Mouse (Mus musculus) granulocyte monocyte progenitor cell, adult 5-6 weeks (primary cell): Measurements from ENCODE around the gene Aaed1. TPM values are rescaled to one million over a fixed set of nuclear protein-coding genes. Genes with fewer than 3 reads are reported as not detected.

ENCODE experiments used
- ATAC-seq: replicated peaks from 2 replicates; pipeline ENCODE4 v1.8.0; 2016; ENCODE audit warnings: mild to moderate bottlenecking, moderate TSS enrichment, inconsistent platforms; ENCODE audit not compliant: poor library complexity, severe bottlenecking
- total RNA-seq, 2 experiments: library from RNA; stranded (forward) in 1 of 2; stranded (reverse) in 1 of 2; fragments of 200-712, 200-1000 nt in 1 of 2; fragments of >200 nt in 1 of 2; fragmentation: Nextera tagmentation in 1 of 2; gene quantifications; 2 replicates each; pipeline ENCODE4 v1.2.3; 2014 to 2017

Gene Aaed1
- total RNA-seq, 2 experiments from 2014 or later, result 19.1 to 37.4 TPM

DNA sequence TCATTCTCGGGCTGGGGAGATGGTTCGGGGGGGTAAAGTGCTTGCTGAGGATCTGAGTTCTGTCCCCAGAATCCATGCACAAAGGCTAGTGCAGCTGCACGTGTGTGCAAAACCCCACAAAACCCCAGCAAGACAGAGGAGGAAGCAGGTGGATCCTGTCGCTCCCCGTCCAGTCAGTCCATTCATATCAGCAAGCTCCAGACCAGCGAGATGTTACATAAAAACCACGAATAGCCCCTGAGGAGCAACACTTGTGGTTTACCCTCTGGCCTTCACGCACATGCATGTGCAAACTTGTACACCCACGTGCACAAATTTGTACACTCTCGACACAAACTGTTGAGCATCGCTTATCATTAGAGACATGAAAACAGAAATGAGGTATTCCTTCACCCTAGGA, 2.7 kb downstream of the Aaed1 start:
- ATAC-seq, result peak; percentile 49

DNA sequence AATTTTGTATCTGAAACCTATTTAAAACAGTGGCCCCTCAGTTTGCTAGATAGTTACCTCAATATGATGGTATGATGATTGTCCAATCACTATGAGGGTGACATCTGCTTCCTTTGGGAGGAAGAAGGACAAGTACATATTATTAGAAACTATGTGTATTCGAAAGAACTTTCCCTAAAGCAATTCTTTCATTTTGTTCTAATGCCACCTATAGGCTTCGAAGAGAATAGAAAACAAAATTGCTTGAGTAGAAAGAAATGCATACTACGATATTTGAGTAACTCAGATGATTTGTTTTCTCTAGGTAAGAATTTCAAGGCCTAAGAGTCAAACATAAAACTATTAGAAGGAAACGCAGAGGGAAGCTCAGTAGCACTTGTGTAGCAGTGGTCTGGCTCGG, 3.5 kb downstream of the Aaed1 start:
- no peak for ATAC-seq

DNA sequence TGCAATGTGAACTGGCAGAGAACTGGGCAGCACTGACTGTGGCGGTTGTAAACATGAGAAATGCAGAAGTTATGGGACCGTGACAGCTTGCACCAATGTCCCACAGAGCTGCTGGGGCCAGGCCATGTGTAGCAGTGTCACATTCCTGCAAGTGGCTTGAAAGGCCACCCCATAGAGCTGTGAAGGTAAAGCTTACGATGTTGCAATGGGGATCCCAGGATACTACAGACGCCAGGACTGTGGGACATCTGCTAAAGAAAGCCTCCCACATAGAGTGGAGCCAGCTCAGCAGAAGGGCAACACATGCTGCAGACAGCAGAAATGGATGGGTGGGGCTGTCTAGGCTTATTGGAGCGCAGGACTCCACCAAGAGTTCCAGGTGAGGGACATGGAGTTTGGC, 5.0 kb downstream of the Aaed1 start:
- ATAC-seq, result peak; percentile 29

DNA sequence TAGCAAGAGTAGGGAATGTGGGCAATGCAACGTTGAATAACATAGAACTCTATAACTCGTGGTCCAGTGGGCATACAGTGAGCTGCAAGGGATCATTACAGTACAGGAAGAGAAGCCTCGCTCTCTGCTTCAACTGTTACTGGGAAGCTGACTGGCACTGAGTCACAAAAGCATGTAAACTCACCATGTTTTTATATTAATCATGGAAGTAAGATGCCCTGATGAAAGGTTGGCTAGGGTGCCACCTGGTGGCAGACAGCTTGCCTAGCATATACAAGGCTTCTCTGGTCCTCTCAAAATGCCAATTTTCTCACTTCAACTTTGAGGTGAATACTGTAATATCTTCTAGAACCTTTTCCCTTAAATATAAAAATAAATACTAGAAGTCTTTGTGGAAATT, 6.4 kb downstream of the Aaed1 start:
- ATAC-seq, result peak; percentile 39

DNA sequence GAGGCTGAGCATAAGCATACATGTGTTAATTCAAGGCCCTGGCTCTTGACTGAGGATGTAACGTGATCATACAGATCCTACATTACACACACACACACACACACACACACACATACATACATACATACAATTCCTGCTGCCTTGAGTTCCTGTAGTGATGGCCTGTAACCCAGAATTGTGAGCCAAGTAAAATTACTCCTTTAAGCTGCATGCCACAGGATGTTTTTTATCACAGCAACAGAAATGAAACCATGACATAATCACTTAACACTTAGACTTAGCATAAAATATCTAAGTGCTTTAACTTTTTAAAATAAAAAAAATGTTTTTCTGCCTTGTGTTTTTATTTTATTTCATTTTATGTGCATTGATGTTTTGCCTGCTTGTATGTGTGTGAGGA, 13.4 kb downstream of the Aaed1 start:
- no peak for ATAC-seq

DNA sequence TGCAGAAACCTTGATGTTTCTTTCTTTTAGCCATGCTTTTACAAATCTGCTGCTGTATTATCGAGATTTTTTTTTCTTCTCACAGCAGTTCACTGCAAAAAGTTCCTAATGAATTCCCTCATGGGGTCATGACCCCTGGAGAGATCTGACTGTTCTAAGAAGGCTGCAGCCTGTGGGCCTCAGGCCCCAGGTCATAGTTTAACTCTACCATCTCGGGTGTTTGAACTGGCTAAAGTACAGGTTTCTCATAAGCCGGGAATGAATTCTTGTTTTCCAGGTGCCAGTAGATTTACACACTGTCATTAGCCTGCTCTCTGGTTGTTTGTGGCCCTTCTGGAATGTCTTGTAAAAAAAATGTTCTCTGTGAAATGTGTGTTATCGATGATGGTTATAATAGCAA, 25.7 kb downstream of the Aaed1 start:
- no peak for ATAC-seq

DNA sequence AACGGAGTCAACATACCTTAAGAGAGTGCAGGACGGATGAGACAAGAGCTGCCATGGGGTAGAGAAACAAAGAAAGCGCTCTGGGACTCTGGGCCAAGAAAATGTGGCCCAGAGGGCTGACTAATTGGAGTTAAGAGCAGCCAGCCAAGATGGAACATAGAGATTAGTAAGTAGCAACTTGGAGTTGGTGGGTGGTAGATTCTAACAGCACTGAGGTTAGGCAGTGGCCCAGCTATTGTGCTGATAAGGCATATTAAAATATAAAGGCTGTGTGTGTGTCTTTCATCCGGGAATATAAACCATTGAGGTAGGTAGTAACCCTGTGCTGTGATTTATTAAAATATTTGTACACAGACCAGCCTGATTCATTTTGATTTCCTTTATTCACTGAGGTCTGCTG, 26.2 kb downstream of the Aaed1 start:
- ATAC-seq, result no peak

DNA sequence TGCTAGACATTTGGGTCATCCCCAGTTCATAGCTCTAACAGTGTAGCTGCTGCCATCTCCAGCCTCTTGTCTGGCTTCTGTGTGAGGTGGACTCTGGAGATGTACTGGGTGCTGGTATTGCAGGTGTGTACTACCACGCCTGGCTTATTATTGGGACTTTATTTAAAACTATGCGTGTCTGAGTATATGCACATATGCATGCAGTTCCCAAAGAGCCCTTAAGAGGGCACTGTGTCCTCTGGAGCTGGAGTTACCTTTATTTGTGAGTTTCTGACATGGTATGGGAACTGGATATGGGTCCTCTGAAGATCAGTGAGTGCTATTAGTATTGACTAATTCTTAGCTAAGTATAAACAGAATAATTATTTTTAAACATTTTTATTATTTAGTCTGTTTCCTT, 27.8 kb downstream of the Aaed1 start:
- peak; percentile 40; the same call in 1 of the 2 replicates for ATAC-seq

DNA sequence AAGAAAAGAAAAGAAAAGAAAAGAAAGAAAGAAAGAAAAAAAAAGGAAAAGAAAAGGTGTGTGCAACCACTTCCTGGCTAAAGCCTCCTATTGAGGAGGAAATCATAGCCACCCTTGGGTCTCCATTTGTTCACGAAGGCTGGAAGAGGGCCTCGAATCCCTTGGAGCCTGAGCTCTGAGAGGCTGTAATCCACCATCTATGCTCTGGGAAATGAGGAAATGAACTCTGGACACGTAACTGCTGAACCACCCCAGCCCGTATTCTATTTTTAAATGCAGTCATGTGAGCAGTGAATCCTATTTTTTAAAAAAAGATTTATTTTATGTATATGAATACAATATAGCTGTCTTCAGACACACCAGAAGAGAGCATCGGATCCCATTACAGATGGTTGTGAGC, 31.6 kb downstream of the Aaed1 start:
- ATAC-seq, result peak; percentile 86

DNA sequence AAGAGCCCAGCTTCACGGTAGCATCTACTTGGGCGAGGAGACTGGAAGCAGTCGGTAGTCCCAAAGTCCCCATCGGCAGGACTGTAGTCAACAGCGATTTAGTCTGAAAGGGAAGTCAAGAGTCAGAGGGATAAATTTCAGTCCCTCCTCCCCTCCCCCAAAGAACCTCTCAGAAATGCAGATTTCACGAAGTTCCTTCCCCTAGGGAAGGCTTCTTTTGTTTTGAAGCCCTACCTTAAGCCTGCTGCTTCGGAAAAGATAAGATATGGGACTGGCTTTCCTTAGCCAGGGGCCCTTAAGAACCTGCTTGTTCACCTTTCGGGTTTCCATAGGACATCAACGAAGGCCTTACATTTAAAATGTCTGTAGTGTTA, 36.8 kb downstream of the Aaed1 start:
- ATAC-seq, result peak; percentile 19

DNA sequence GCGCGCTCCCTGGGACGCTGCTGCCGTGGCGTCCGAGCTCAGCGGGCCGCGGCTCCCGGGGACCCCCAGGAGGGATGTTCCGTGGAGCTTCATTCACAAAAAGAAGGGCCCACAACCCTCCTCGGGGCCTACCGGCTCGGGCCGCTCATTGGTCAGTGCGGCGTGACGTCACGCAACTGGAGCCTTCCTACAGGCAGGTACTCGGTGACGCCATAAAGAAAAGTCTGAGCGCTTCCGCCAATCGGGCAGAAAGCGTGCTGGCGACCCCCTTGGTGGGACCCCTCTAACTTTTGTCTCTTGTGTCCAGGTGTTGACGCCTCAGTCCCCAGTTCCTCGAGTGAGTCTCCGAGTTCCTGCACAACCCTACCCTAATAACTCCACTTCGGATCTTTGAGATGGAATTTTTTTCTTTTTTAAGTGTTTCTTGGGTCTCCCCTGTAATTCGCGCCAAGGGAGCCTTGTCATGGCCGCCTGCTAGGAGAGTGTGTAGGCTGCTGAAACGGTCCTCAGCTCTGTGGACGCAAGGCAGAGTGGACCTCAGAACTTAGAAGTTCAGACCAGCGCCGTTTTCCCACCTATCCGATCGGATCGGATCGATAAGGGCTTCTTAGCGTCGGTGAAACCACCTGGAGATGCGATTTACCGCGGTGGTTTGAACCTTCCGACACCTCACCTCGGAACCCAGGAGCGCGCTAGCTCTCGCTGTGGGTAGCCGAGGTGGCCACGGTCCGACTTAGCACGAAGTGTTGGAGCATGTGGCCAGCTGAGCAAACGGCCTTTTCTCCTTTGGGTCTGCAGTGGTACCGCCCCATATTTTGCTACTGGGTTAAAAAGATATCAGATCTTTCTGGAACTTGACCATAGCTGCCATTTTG, 37.4 kb downstream of the Aaed1 start, which contains the start of gene Cdc14b:
Gene Cdc14b, minus strand, starts transcription at position 412 of the 875 bp plus-strand sequence.
- ATAC-seq, result peak; percentile 71

DNA sequence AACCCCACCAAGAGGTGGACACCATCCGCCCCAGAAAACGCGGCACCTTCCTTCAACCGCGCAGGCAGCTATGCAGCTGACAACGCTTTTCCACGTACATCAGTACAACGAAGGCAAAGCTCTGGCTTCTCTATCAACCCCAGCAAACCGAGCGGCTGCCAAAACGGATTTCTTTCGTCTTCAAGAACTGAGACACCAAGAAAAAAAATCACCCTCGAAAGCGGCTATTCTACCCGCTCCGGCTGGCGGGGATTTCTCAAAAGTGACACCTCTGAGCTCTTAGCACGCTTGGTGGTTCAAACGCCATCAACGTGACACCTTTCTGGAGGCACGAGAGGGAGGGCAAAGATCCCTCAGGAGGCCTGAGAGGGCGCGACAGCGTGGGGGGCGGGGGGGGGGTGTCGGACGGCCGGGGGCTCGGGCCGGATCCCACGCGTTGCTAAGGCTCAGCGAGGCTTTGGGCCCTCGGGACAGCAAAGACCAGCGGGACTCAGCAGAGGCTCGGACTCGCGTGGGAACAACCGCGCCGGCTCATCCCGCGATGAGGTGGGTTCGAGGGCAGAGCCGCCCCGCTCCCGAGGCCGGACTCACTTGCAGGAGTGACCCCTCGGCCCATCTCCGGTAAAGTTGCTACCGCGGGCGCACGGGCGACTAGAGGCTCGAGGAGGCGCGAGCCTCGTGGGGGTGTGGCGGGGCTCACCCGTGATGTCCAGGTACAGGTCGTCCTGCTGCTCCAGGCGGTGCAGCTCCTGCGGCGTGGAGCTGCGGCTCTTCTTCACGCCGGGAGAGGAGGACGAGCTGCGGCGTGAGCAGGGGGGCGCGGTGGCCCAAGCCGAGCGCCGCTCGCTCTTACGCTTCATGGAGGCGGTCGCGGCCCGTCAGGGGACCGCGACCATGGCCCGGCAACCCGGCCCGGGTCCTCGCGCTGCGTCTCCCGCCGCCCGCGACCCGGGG, 38.3 kb downstream of the Aaed1 start:
- peak; percentile 23 for ATAC-seq

DNA sequence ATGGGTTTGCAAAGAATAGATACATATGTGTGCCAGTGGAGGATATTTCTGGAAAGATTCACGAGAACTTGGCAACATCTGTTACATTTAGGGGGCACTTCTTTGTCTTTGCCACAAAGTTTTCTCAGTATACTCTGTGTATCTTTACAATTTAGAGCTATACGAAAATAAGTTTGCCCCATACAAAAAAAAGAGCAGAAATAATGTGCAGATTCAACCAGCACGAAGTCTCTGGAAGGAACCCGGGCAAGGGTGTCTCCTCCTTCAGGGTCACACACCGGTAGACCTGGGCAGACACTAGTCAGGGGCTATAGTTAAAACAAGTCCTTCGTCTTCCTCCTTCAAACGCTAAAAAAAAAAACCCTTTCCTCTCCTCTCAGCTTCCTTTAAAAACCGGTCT, 39.2 kb downstream of the Aaed1 start:
- no peak for ATAC-seq

DNA sequence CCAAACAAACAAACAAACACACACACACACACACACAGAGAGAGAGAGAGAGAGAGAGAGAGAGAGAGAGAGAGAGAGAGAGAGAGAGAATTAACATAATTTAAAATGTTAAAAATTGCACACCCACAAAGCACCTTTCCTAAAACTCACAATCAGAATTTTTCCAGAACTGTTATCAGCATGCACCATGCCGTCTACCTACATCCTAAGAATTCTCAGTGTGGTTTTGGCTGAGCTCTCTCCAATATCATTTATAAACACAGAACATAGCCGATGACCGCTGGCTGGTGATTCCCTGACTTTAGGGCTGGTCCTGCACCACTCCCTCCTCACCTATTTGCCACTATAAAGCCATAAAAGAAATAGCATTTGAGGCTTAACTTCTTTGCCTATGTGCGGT, 44.1 kb downstream of the Aaed1 start:
- no peak for ATAC-seq

DNA sequence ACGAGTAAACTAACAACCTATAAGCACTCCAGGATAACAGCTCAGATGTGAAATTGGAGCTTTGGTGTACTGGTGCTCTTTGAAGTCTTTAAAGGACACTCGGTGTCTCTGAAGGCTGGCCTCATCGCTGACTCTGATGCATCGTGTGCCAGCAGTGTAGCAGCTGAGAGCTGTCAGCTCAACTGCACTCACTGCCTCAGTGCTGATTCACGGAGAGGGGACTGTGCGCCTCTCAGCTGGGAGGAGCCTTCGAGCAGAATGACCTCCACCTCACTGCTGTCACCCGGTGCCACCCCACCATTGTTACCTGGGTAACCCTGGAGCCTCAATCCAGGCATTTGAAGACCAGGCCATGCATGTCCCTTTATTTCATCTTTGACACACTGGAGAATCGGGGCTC, 45.4 kb downstream of the Aaed1 start:
- ATAC-seq, result no peak

DNA sequence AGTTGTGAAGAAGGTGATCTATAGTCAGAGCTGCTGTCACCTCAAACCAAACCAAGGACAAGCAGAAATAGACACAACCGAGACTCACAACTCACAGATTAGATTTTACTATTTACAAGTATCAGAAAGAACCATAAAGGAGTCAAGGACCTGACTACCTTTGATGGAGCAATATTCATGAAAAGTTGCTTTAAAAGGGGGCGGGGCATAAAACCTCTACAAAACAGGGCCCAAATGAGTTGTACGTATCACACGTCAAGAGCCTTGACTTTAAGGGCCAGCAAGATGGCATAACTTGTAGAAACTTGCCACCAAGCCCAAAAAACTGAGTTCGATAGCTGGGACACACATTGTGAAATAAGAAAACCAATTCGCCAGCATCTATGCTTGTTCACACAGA, 47.9 kb downstream of the Aaed1 start:
- no peak for ATAC-seq

DNA sequence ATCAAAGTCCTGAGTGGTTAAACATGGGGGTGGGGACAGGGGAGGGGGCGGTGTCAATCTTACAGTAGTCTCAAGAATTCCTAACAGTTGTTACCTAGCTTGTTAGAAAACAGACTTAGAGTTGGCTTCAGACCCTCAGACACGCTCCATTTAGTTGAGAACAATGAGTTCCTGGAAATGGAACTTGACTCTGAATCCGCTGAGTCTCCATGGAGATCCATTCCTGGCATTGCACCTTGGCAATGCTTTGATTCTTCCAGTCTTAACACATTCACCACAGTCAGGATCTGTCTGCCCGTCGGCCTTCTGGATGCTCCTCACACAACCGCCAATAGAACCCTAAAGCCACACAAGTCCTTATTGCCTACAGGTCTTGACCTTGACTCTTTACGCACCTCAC, 52.6 kb downstream of the Aaed1 start:
- ATAC-seq, result no peak

DNA sequence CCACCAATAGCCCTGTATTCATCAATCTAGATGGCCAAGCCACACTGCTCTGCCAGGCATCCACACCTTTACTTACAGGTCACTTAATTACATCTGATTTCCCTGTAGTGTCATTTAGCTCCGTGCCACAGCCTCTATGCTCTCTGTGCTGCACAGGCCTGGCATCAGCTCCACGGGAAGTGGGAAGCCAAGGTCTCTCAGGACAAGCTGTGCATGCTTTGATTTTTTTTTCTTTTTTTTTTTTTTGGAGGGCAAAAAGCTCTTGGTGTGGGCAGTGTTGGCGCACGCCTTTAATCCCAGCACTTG, 54.0 kb downstream of the Aaed1 start:
- ATAC-seq, result no peak

DNA sequence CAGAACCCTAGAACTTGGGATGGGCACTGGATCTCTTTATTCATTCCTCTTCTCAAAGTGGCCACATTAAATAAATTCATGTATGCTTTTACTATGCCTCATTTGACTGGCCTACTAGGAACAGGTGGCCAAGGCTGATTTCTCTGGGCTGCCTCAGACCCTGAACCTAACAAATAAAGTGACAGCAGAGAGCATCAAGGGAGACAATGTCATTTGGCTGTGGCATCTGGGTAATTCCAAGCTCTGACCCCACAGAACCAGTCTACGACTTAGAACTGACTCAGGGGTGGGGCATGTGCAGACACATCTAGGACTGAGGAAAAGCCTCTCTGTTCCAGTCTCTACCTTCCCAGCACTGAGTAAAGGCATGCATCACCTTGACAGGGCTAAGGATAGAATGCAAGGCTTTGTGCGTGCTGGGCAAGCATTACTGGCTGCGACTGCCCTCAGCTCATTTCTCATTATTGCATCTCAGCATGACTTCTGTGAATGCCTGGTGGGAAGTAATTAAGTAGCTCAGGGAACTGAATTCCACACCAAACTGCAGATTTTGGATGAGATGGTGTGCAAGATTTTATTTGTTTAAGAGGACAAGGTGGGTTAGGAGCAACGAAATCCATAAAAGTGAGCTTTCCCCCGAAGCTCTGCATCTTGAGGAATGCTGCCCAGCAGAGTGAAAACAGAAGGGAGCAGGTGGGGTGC, 54.5 kb downstream of the Aaed1 start:
- no peak for ATAC-seq

DNA sequence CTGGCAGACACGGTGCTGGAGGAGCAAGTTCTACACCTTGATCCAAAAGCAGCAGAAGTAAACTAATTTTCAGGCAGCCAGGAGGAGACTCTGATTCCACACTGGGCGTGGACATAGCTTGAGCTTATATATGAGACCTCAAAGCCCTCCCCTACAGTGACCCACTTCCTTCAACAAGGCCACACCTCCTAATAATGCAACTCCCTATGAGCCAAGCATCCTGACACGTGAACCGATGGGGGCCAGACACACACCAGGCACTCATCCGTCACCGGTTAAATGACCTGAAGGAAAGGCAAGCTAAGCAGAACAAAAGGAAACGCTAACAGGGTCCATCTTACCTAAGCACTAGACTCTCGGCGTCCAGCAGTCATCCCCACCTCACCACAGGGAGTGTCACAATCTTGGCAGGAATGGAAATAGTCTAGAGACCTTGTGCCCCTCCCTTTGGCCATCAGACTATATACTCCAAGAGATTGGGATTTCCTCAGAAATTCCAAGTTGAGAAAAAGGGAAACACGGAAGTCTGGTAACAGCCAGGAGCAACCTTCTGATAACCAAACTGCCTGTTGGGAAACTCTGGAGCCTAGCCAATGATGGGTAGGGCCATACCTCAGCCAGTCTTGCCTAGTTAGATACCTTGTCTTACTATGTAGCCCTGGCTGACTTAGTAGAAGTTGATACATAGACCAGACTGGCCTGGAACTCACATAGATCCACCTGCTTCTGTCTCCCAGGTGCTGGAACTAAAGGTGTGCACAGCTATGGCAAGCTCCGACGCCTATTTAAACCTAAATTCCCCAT, 55.3 kb downstream of the Aaed1 start:
- peak; percentile 56 for ATAC-seq
